Mouse (Mus musculus) kidney, embryonic 16.5 days (tissue): Measurements from ENCODE around the gene Kalrn. TPM values are rescaled to one million over a fixed set of nuclear protein-coding genes. Genes with fewer than 3 reads are reported as not detected.

Experiments used
- ATAC-seq: fragments of 200-750 bp; cut with Nextera tagmentation; 2 replicates; pipeline ENCODE4 v1.8.0; 2017; ENCODE audit warnings: moderate TSS enrichment; ENCODE audit not compliant: low FRiP score, low TSS enrichment
- H3K27ac ChIP-seq: fragments of 300-500 bp; sonication (generic); 2 replicates; pipeline ENCODE4 v1.5.1; 2014; ENCODE audit warnings: low read length
- H3K27me3 ChIP-seq: fragments of 300-500 bp; sonication (generic); 2 replicates; pipeline ENCODE4 v1.6.1; 2014; ENCODE audit warnings: low read length, control low read depth, mixed read lengths; ENCODE audit not compliant: insufficient read depth
- H3K36me3 ChIP-seq: fragments of 300-500 bp; sonication (generic); 2 replicates; pipeline ENCODE4 v1.6.1; 2014; ENCODE audit warnings: low read length, control low read depth, mixed read lengths; ENCODE audit not compliant: insufficient read depth
- H3K4me1 ChIP-seq: fragments of 300-500 bp; sonication (generic); 2 replicates; pipeline ENCODE4 v1.6.1; 2014; ENCODE audit warnings: low read length, control low read depth, mixed read lengths; ENCODE audit not compliant: insufficient read depth
- H3K4me2 ChIP-seq: fragments of 300-500 bp; sonication (generic); replicated peaks from 2 replicates; pipeline ENCODE4 v1.6.1; 2014; ENCODE audit warnings: low read depth, low read length
- H3K4me3 ChIP-seq: fragments of 300-500 bp; sonication (generic); 2 replicates; pipeline ENCODE4 v1.5.1; 2014; ENCODE audit warnings: mild to moderate bottlenecking, low read length
- H3K9ac ChIP-seq: fragments of 300-500 bp; sonication (generic); replicated peaks from 2 replicates; pipeline ENCODE4 v1.6.1; 2014; ENCODE audit warnings: low read length
- H3K9me3 ChIP-seq: fragments of 300-500 bp; sonication (generic); 2 replicates; pipeline ENCODE4 v1.6.1; 2016; ENCODE audit warnings: low read length, control low read depth
- WGBS: fragments of 180-500 bp; shearing (Covaris S2); extraction: QIAGEN DNeasy Blood & Tissue Kit; methylation state at CpG from one replicate; pipeline ENCODE4 v1.1.7; 2014; 5-methylcytosine and 5-hydroxymethylcytosine counted together
- polyA plus RNA-seq: library from polyadenylated mRNA; unstranded; fragments of >200 nt; fragmentation: Nextera tagmentation; extraction: Ambion mirVana; gene quantifications from 2 replicates; pipeline ENCODE4 v1.2.1, GENCODE M21; 2015

The Kalrn gene
- polyA plus RNA-seq, 1 experiment from 2014 or later, result 15.2 TPM

GRCm38 (mm10) chr16:34513956-34514593 lies 59.3 kb downstream of the Kalrn start:
- peaks cover 13% of the 10 kb centered on the region for H3K4me1 ChIP-seq
- no peak overlapping the region for H3K27ac ChIP-seq
- no peak overlapping the region for H3K4me3 ChIP-seq
- no peak overlapping the region for H3K4me2 ChIP-seq
- H3K9ac ChIP-seq, result no peak overlapping the region
- peak; percentile 59; the same call in 1 of the 2 replicates for ATAC-seq
- no peaks in the 10 kb centered on the region for H3K9me3 ChIP-seq
- WGBS, result 31% methylated on average over 13 of the region's 13 CpGs
- no peaks in the 10 kb centered on the region for H3K36me3 ChIP-seq
- no peaks in the 10 kb centered on the region for H3K27me3 ChIP-seq

GRCm38 (mm10) chr16:34512326-34512725 lies 61.0 kb downstream of the Kalrn start:
- no peak overlapping the region for H3K4me3 ChIP-seq
- 73% methylated on average over 4 of the region's 4 CpGs for WGBS
- peaks cover 18% of the 10 kb centered on the region for H3K4me1 ChIP-seq
- no peak overlapping the region for H3K27ac ChIP-seq
- no peak overlapping the region for H3K9ac ChIP-seq
- H3K27me3 ChIP-seq, result no peaks in the 10 kb centered on the region
- no peak overlapping the region for H3K4me2 ChIP-seq
- ATAC-seq, result no peak
- no peaks in the 10 kb centered on the region for H3K36me3 ChIP-seq
- H3K9me3 ChIP-seq, result no peaks in the 10 kb centered on the region

DNA sequence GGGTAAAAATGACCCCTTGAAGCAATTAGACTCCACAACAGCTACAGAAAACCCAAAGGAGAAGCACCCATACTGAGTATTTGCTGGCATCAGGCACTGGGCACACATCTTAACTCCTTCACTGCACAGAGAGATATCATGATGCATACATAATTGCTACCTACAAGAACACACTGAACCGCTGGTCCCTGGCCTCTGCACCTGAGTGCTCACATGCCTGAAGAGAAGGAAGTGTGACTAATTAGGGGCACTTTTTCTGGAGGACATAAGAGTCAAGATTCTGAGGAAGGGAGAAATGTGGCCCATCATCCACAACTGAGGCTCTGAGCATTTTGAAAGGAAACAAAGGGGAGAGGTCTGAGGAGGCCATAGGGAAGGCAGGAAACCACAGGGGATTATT lies 65.2 kb downstream of the Kalrn start:
- ATAC-seq, result no peak

GRCm38 (mm10) chr16:34506048-34506447 lies 67.3 kb downstream of the Kalrn start:
- Histone ChIP-seq H3K4me3 (no peak overlapping the region), H3K4me2 (no peak overlapping the region), H3K9ac (no peak overlapping the region), H3K27me3 (no peaks in the 10 kb centered on the region), H3K36me3 (no peaks in the 10 kb centered on the region), H3K9me3 (no peaks in the 10 kb centered on the region), H3K4me1 (peaks cover 10% of the 10 kb centered on the region), H3K27ac (no peak overlapping the region)
- no peak for ATAC-seq
- 65% methylated on average over 2 of the region's 2 CpGs for WGBS

More for the DNA sequence above, 65.2 kb downstream of the Kalrn start:
- Histone ChIP-seq H3K27ac (no peak overlapping the region), H3K36me3 (no peaks in the 10 kb centered on the region), H3K4me1 (peaks cover 6% of the 10 kb centered on the region), H3K9me3 (no peaks in the 10 kb centered on the region), H3K4me2 (no peak overlapping the region), H3K27me3 (no peaks in the 10 kb centered on the region), H3K9ac (no peak overlapping the region), H3K4me3 (no peak overlapping the region)
- 45% methylated on average over 1 of the region's 1 CpGs for WGBS

- peaks cover 10% of the 10 kb centered on the region for H3K4me1 ChIP-seq
- H3K4me3 ChIP-seq, result no peak overlapping the region
- WGBS, result 86% methylated on average over 10 of the region's 10 CpGs
- no peak overlapping the region for H3K9ac ChIP-seq
- H3K36me3 ChIP-seq, result no peaks in the 10 kb centered on the region
- H3K4me2 ChIP-seq, result no peak overlapping the region
- H3K27me3 ChIP-seq, result no peaks in the 10 kb centered on the region
- H3K9me3 ChIP-seq, result no peaks in the 10 kb centered on the region
- ATAC-seq, result no peak
- H3K27ac ChIP-seq, result no peak overlapping the region
Measured at GRCm38 (mm10) chr16:34504250-34504649, 69.1 kb downstream of the Kalrn start.

GRCm38 (mm10) chr16:34502110-34502509 lies 71.2 kb downstream of the Kalrn start:
- no peaks in the 10 kb centered on the region for H3K36me3 ChIP-seq
- H3K27me3 ChIP-seq, result no peaks in the 10 kb centered on the region

DNA sequence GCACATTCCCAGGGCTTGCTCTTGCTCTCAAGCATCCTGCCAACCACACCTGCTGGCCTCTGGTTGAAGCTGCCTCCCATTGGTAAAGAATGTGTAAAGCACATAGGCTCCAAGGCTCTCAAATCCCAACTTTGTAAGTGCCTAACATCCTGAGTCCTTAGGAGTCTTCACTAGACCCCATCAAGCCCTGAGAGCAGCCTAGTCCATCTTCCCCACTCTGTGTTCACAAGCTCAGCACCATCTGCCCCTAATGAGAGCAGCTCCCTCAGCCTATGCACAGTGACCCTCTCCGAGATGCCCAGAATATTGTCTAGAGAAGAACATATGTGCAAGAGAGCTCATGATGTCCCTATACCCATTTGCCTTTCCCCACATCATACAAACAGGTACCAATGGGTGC lies 78.6 kb downstream of the Kalrn start:
- peaks cover 30% of the 10 kb centered on the region for H3K4me1 ChIP-seq
- no peak for ATAC-seq
- WGBS, result 78% methylated on average over 1 of the region's 1 CpGs
- no peak overlapping the region for H3K27ac ChIP-seq
- no peak overlapping the region for H3K4me3 ChIP-seq
- no peak overlapping the region for H3K4me2 ChIP-seq
- no peaks in the 10 kb centered on the region for H3K27me3 ChIP-seq
- H3K9me3 ChIP-seq, result 0 out of 2 replicates have a peak, but pooled peaks cover 4% of the 10 kb centered on the region
- H3K9ac ChIP-seq, result no peak overlapping the region
- H3K36me3 ChIP-seq, result no peaks in the 10 kb centered on the region

More at GRCm38 (mm10) chr16:34502110-34502509, 71.2 kb downstream of the Kalrn start:
- no peak overlapping the region for H3K27ac ChIP-seq
- H3K4me2 ChIP-seq, result no peak overlapping the region
- H3K9me3 ChIP-seq, result no peaks in the 10 kb centered on the region
- 0 out of 2 replicates have a peak, but pooled peaks cover 4% of the 10 kb centered on the region for H3K4me1 ChIP-seq
- no peak for ATAC-seq
- no peak overlapping the region for H3K9ac ChIP-seq
- H3K4me3 ChIP-seq, result no peak overlapping the region

- Histone ChIP-seq H3K4me3 (no peak overlapping the region), H3K9me3 (0 out of 2 replicates have a peak, but pooled peaks cover 4% of the 10 kb centered on the region), H3K27ac (peak overlapping the region; percentile 18; the same call in 1 of the 2 replicates), H3K9ac (no peak overlapping the region), H3K4me1 (peaks cover 31% of the 10 kb centered on the region), H3K36me3 (no peaks in the 10 kb centered on the region), H3K4me2 (no peak overlapping the region), H3K27me3 (no peaks in the 10 kb centered on the region)
- ATAC-seq, result no peak
- 58% methylated on average over 3 of the region's 3 CpGs for WGBS
Measured at GRCm38 (mm10) chr16:34493914-34494313, 79.4 kb downstream of the Kalrn start.

DNA sequence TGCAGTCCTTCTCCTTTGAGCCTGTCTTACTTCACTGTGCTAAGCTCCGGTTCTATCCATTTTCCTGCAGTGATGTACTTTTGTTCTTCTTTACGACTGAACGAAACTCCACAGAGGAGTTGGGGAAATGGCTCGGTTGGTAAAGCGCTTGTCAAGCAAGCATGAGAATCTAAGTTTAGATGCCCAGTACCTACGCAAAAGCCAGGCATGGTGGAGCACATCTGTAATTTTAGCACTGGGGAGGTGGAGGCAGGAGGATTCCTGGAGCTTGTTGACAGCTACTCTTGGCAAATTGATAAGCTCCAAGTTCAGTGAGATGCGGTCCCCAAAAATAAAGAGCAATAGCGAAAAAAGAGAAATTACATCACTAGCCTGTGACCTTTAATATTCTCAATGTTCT lies 82.1 kb downstream of the Kalrn start:
- no peak overlapping the region for H3K4me2 ChIP-seq
- peaks cover 31% of the 10 kb centered on the region for H3K4me1 ChIP-seq
- no peak for ATAC-seq
- no peak overlapping the region for H3K9ac ChIP-seq
- WGBS, result 55% methylated on average over 8 of the region's 8 CpGs
- no peaks in the 10 kb centered on the region for H3K27me3 ChIP-seq
- no peak overlapping the region; the same call in 1 of the 2 replicates for H3K27ac ChIP-seq
- no peaks in the 10 kb centered on the region for H3K36me3 ChIP-seq
- no peaks in the 10 kb centered on the region for H3K9me3 ChIP-seq
- H3K4me3 ChIP-seq, result no peak overlapping the region

- 18% methylated on average over 8 of the region's 8 CpGs for WGBS
- H3K4me2 ChIP-seq, result peak overlapping the region; percentile 31; the same call in 1 of the 2 replicates
Measured at GRCm38 (mm10) chr16:34490506-34490905, 82.8 kb downstream of the Kalrn start.

More at GRCm38 (mm10) chr16:34490506-34490905, 82.8 kb downstream of the Kalrn start:
- H3K27me3 ChIP-seq, result no peaks in the 10 kb centered on the region
- H3K9me3 ChIP-seq, result no peaks in the 10 kb centered on the region
- no peaks in the 10 kb centered on the region for H3K36me3 ChIP-seq
- H3K27ac ChIP-seq, result no peak overlapping the region; the same call in 1 of the 2 replicates
- H3K4me3 ChIP-seq, result no peak overlapping the region
- ATAC-seq, result peak; percentile 68; the same call in 1 of the 2 replicates
- H3K9ac ChIP-seq, result no peak overlapping the region
- peaks cover 31% of the 10 kb centered on the region for H3K4me1 ChIP-seq
